Mouse (Mus musculus) MEL (cell line): ENCODE data around the gene Brip1. TPM values are rescaled to one million over a fixed set of nuclear protein-coding genes. Genes with fewer than 3 reads are reported as not detected.

Experiments used
- DNase-seq: peaks from one replicate; pipeline ENCODE4 v3.0.0; 2011; ENCODE audit warnings: low read depth, low spot score
- H3K27ac ChIP-seq: 2 replicates; pipeline ENCODE4 v1.5.1; 2012; ENCODE audit warnings: low read depth, mild to moderate bottlenecking, control low read depth, low read length, moderate library complexity; ENCODE audit not compliant: control insufficient read depth
- H3K27me3 ChIP-seq, 2 experiments: fragments of 150-350 bp in 1 of 2; sonication (generic) in 1 of 2; 2 replicates each; pipeline ENCODE4 v1.6.1; 2012; ENCODE audit warnings: low read length in 2 of 2, mild to moderate bottlenecking in 2 of 2, improper control_type of control experiment in 1 of 2, moderate library complexity in 1 of 2; ENCODE audit not compliant: insufficient read depth in 2 of 2, control insufficient read depth in 1 of 2
- H3K36me3 ChIP-seq, 2 experiments: 2 replicates each; pipeline ENCODE4 v1.6.1; 2012 to 2014; ENCODE audit warnings: low read length in 2 of 2, improper control_type of control experiment in 1 of 2, inconsistent platforms in 1 of 2, mild to moderate bottlenecking in 1 of 2; ENCODE audit not compliant: insufficient read depth in 2 of 2, control insufficient read depth in 1 of 2
- H3K4me1 ChIP-seq, 2 experiments: fragments of 150-350 bp in 1 of 2; sonication (generic) in 1 of 2; 2 replicates each; pipeline ENCODE4 v1.6.1; 2012; ENCODE audit warnings: low read length in 2 of 2, improper control_type of control experiment in 1 of 2, mild to moderate bottlenecking in 1 of 2; ENCODE audit not compliant: insufficient read depth in 2 of 2, control insufficient read depth in 1 of 2
- H3K4me3 ChIP-seq, 2 experiments: fragments of 150-350 bp in 1 of 2; sonication (generic) in 1 of 2; 2 replicates each; pipeline ENCODE4 v1.5.1; 2012; ENCODE audit warnings: low read depth in 2 of 2, low read length in 2 of 2, mild to moderate bottlenecking in 2 of 2, moderate library complexity in 2 of 2, control low read depth in 1 of 2, improper control_type of control experiment in 1 of 2; ENCODE audit not compliant: control insufficient read depth in 1 of 2, insufficient read depth in 1 of 2
- H3K79me2 ChIP-seq: 2 replicates; pipeline ENCODE4 v1.6.1; 2012; ENCODE audit warnings: mild to moderate bottlenecking, low read length, moderate library complexity; ENCODE audit not compliant: control insufficient read depth, poor library complexity, insufficient read depth
- H3K9ac ChIP-seq: 2 replicates; pipeline ENCODE4 v1.6.1; 2012; ENCODE audit warnings: low read depth, mild to moderate bottlenecking, control low read depth, low read length, moderate library complexity; ENCODE audit not compliant: control insufficient read depth, poor library complexity, severe bottlenecking
- H3K9me3 ChIP-seq: fragments of 150-350 bp; sonication (generic); replicated peaks from 2 replicates; pipeline ENCODE4 v1.6.1; 2012; ENCODE audit warnings: mild to moderate bottlenecking, low read length, improper control_type of control experiment, moderate library complexity; ENCODE audit not compliant: insufficient read depth
- CHD1 ChIP-seq: IDR thresholded peaks from 2 replicates; pipeline ENCODE4 v1.6.1; 2012; ENCODE audit warnings: low read depth, mild to moderate bottlenecking, inconsistent platforms, low read length, improper control_type of control experiment
- CTCF ChIP-seq, 3 experiments: IDR thresholded peaks in 2 of 3; conservative IDR thresholded peaks in 1 of 3; 2 replicates each; pipeline ENCODE4 v1.5.1; 2011 to 2012; ENCODE audit warnings: low read length in 3 of 3, low read depth in 2 of 3, mild to moderate bottlenecking in 2 of 3, improper control_type of control experiment in 1 of 3, inconsistent platforms in 1 of 3, mixed read lengths in 1 of 3, moderate library complexity in 1 of 3; ENCODE audit not compliant: control insufficient read depth in 1 of 3, insufficient read depth in 1 of 3, poor library complexity in 1 of 3, severe bottlenecking in 1 of 3
- E2F4 ChIP-seq: IDR thresholded peaks from 2 replicates; pipeline ENCODE4 v1.6.1; 2011; ENCODE audit warnings: low read depth, low read length, improper control_type of control experiment, borderline replicate concordance
- ELF1 ChIP-seq: IDR thresholded peaks from 2 replicates; pipeline ENCODE4 v1.6.1; 2014; ENCODE audit warnings: low read depth, mild to moderate bottlenecking, inconsistent platforms, low read length, improper control_type of control experiment, moderate library complexity
- GABPA ChIP-seq: IDR thresholded peaks from 2 replicates; pipeline ENCODE4 v1.6.1; 2012; ENCODE audit warnings: low read depth, mild to moderate bottlenecking, inconsistent platforms, low read length, improper control_type of control experiment, moderate library complexity
- GATA1 ChIP-seq: IDR thresholded peaks from 2 replicates; pipeline ENCODE4 v1.6.1; 2011; ENCODE audit warnings: low read depth, low read length, improper control_type of control experiment
- MEF2A ChIP-seq: IDR thresholded peaks from 2 replicates; pipeline ENCODE4 v1.6.1; 2014; ENCODE audit warnings: low read depth, mild to moderate bottlenecking, inconsistent platforms, low read length, improper control_type of control experiment; ENCODE audit not compliant: poor library complexity, insufficient replicate concordance, severe bottlenecking; ENCODE audit errors: extremely low read depth
- MYB ChIP-seq: IDR thresholded peaks from 2 replicates; pipeline ENCODE4 v1.6.1; 2011; ENCODE audit warnings: mild to moderate bottlenecking, low read depth, low read length, improper control_type of control experiment
- MYC ChIP-seq: IDR thresholded peaks from 2 replicates; pipeline ENCODE4 v1.6.1; 2011; ENCODE audit warnings: low read depth, mild to moderate bottlenecking, low read length, improper control_type of control experiment, moderate library complexity
- NELFE ChIP-seq: IDR thresholded peaks from 2 replicates; pipeline ENCODE4 v1.6.1; 2011; ENCODE audit warnings: low read depth, low read length, improper control_type of control experiment
- NRF1 ChIP-seq: IDR thresholded peaks from 2 replicates; pipeline ENCODE4 v1.6.1; 2014; ENCODE audit warnings: low read depth, mild to moderate bottlenecking, inconsistent platforms, low read length, improper control_type of control experiment, moderate library complexity; ENCODE audit not compliant: poor library complexity, insufficient read depth, severe bottlenecking
- POLR2A ChIP-seq, 2 experiments: IDR thresholded peaks; 2 replicates each; pipeline ENCODE4 v1.6.1; 2011 to 2012; ENCODE audit warnings: low read length in 2 of 2, mild to moderate bottlenecking in 2 of 2, control low read depth in 1 of 2, improper control_type of control experiment in 1 of 2, low read depth in 1 of 2, moderate library complexity in 1 of 2; ENCODE audit not compliant: control insufficient read depth in 1 of 2, insufficient read depth in 1 of 2, poor library complexity in 1 of 2
- RAD21 ChIP-seq: IDR thresholded peaks from 2 replicates; pipeline ENCODE4 v1.6.1; 2011; ENCODE audit warnings: mild to moderate bottlenecking, low read depth, low read length, improper control_type of control experiment
- SMC3 ChIP-seq: IDR thresholded peaks from 2 replicates; pipeline ENCODE4 v1.6.1; 2011; ENCODE audit warnings: low read depth, low read length, improper control_type of control experiment
- TAL1 ChIP-seq: IDR thresholded peaks from 2 replicates; pipeline ENCODE4 v1.6.1; 2012; ENCODE audit warnings: mild to moderate bottlenecking, inconsistent platforms, low read length, moderate library complexity, mixed read lengths
- TBP ChIP-seq: IDR thresholded peaks from 2 replicates; pipeline ENCODE4 v1.8.0; 2011; ENCODE audit warnings: low read depth, low read length, improper control_type of control experiment
- UBTF ChIP-seq: IDR thresholded peaks from 2 replicates; pipeline ENCODE4 v1.6.1; 2012; ENCODE audit warnings: low read depth, mild to moderate bottlenecking, inconsistent platforms, low read length, improper control_type of control experiment, moderate library complexity, borderline replicate concordance; ENCODE audit not compliant: insufficient read depth
- USF1 ChIP-seq: IDR thresholded peaks from 2 replicates; pipeline ENCODE4 v1.6.1; 2014; ENCODE audit warnings: low read depth, mild to moderate bottlenecking, inconsistent platforms, low read length, improper control_type of control experiment, moderate library complexity
- ZC3H11A ChIP-seq: IDR thresholded peaks from 2 replicates; pipeline ENCODE4 v1.6.1; 2012; ENCODE audit warnings: low read depth, mild to moderate bottlenecking, inconsistent platforms, low read length, improper control_type of control experiment
- ZKSCAN1 ChIP-seq: IDR thresholded peaks from 2 replicates; pipeline ENCODE4 v1.6.1; 2012; ENCODE audit warnings: low read depth, mild to moderate bottlenecking, inconsistent platforms, low read length, improper control_type of control experiment, moderate library complexity
- ZMIZ1 ChIP-seq: IDR thresholded peaks from 2 replicates; pipeline ENCODE4 v1.6.1; 2012; ENCODE audit warnings: low read depth, mild to moderate bottlenecking, inconsistent platforms, low read length, improper control_type of control experiment, moderate library complexity
- ZNF384 ChIP-seq: IDR thresholded peaks from 2 replicates; pipeline ENCODE4 v1.6.1; 2012; ENCODE audit warnings: low read depth, mild to moderate bottlenecking, inconsistent platforms, low read length, improper control_type of control experiment
- polyA plus RNA-seq, 2 experiments: library from polyadenylated mRNA; stranded (reverse) in 1 of 2; unstranded in 1 of 2; fragments of >175 nt in 1 of 2; fragments of >200 nt in 1 of 2; gene quantifications; 2 replicates each; pipeline versions ENCODE4 v1.2.1 to v1.2.4; 2012; ENCODE audit warnings: low replicate concordance in 2 of 2, low read depth in 1 of 2; ENCODE audit not compliant: insufficient read length in 2 of 2, insufficient read depth in 1 of 2, missing spikeins in 1 of 2
- total RNA-seq: library from RNA; depleted of rRNA; stranded (reverse); fragments of 300-350 nt; gene quantifications from 2 replicates; pipeline ENCODE4 v1.2.3, GENCODE M21; 2012

The Brip1 gene
- total and polyA plus RNA-seq, 3 experiments, result 13.4 to 20.9 (median 14.9) TPM

GRCm38 (mm10) chr11:86170743-86171142 lies 30.2 kb downstream of the Brip1 start:
- H3K27me3 ChIP-seq, result no peaks in the 10 kb centered on the region
- H3K4me1 ChIP-seq, result peaks cover 0 to 8% of the 10 kb centered on the region in 2 experiments; a peak in 2 of 4 replicates
- no peaks in the 10 kb centered on the region for H3K9me3 ChIP-seq
- H3K4me3 ChIP-seq, result no peak overlapping the region
- H3K9ac ChIP-seq, result no peak overlapping the region
- TF ChIP-seq CHD1 (no peak), MYC (no peak), ZC3H11A (no peak), NRF1 (no peak), GABPA (no peak), E2F4 (no peak), ELF1 (no peak), MEF2A (no peak), POLR2A (IDR thresholded peaks at IDR 0.05; ENCODE audit: control insufficient read depth in 1 of 2, insufficient read depth in 1 of 2, low read depth in 1 of 2, low read length in 2 of 2, poor library complexity in 1 of 2) (no peak), TBP (no peak), GATA1 (no peak), USF1 (no peak), NELFE (no peak)
- TF ChIP-seq, all 39 proteins: peak for 0
- H3K79me2 ChIP-seq, result no peaks in the 10 kb centered on the region
- no peak for DNase-seq
- H3K27ac ChIP-seq, result no peak overlapping the region
- H3K36me3 ChIP-seq, result peaks cover 5 to 6% of the 10 kb centered on the region in 2 experiments

- Histone ChIP-seq H3K36me3 (peaks cover 4 to 12% of the 10 kb centered on the region in 2 experiments), H3K27ac (no peak overlapping the region), H3K4me3 (no peak overlapping the region), H3K9ac (no peak overlapping the region), H3K27me3 (no peaks in the 10 kb centered on the region), H3K79me2 (no peaks in the 10 kb centered on the region), H3K4me1 (peaks cover 3 to 7% of the 10 kb centered on the region in 2 experiments; a peak in 3 of 4 replicates), H3K9me3 (no peaks in the 10 kb centered on the region)
- TF ChIP-seq ZC3H11A, result no peak
- no peak for TF ChIP-seq MYB
- no peak for TF ChIP-seq NRF1
- TF ChIP-seq MYC, result no peak
- TF ChIP-seq CTCF (IDR thresholded peaks at IDR 0.05 in 2 of 3, conservative IDR thresholded peaks at IDR 0.05 in 1 of 3; ENCODE audit: control insufficient read depth in 1 of 3, insufficient read depth in 1 of 3, low read depth in 2 of 3, low read length in 3 of 3, poor library complexity in 1 of 3, severe bottlenecking in 1 of 3), result no peak
- TF ChIP-seq CHD1, result no peak
- no peak for TF ChIP-seq ZNF384
- no peak for TF ChIP-seq RAD21
- no peak for TF ChIP-seq TBP
- TF ChIP-seq MEF2A, result no peak
- no peak for TF ChIP-seq ZMIZ1
- no peak for TF ChIP-seq SMC3
- TF ChIP-seq USF1, result no peak
- no peak for TF ChIP-seq UBTF
- TF ChIP-seq GABPA, result no peak
- TF ChIP-seq ZKSCAN1, result no peak
- no peak for TF ChIP-seq TAL1
- DNase-seq, result no peak
Measured at GRCm38 (mm10) chr11:86160251-86160650, 40.7 kb downstream of the Brip1 start.
